Mouse (Mus musculus) right cerebral cortex, postnatal 10 days (tissue): ENCODE results near the gene B230219D22Rik.

Source experiments
- DNase-seq, 2 experiments: peaks; one replicate each; pipeline ENCODE4 v3.0.0; 2021; ENCODE audit warnings: low spot score in 2 of 2

Gene B230219D22Rik

GRCm38 (mm10) chr13:55727120-55727838 is 34.4 kb downstream of the B230219D22Rik start, which contains the start of gene Pcbd2:
TSS of gene Pcbd2 (plus strand) at chr13:55727368.
- peak; percentile 89 to 91 for DNase-seq

GRCm38 (mm10) chr13:55727839-55728238 is 34.9 kb downstream of the B230219D22Rik start:
- peak; percentile 74 to 78 for DNase-seq

- no peak for DNase-seq
Observed at GRCm38 (mm10) chr13:55730716-55731115, 37.8 kb downstream of the B230219D22Rik start.

GRCm38 (mm10) chr13:55732121-55732520 is 39.2 kb downstream of the B230219D22Rik start:
- no peak for DNase-seq

GRCm38 (mm10) chr13:55733628-55734502 is 40.9 kb downstream of the B230219D22Rik start:
- DNase-seq, result no peak

GRCm38 (mm10) chr13:55737885-55738284 is 45.0 kb downstream of the B230219D22Rik start:
- no peak for DNase-seq

GRCm38 (mm10) chr13:55742306-55742705 is 49.4 kb downstream of the B230219D22Rik start:
- no peak for DNase-seq
